Mouse (Mus musculus) C2C12 (cell line): ENCODE data around the gene Mthfsd. TPM values are rescaled to one million over a fixed set of nuclear protein-coding genes. Genes with fewer than 3 reads are reported as not detected.

Source experiments
- H3K27me3 ChIP-seq: one replicate; pipeline ENCODE4 v1.6.1; 2011; ENCODE audit not compliant: control insufficient read depth, insufficient read depth, insufficient read length
- H3K36me3 ChIP-seq: one replicate; pipeline ENCODE4 v1.6.1; 2011; ENCODE audit not compliant: control insufficient read depth, insufficient read depth
- H3K4me3 ChIP-seq: one replicate; pipeline ENCODE4 v1.5.1; 2011; ENCODE audit warnings: mild to moderate bottlenecking, control low read depth; ENCODE audit not compliant: poor library complexity, insufficient read depth, severe bottlenecking
- H3K79me2 ChIP-seq: one replicate; pipeline ENCODE4 v1.6.1; 2011; ENCODE audit not compliant: control insufficient read depth, insufficient read depth
- H3K79me3 ChIP-seq: one replicate; pipeline ENCODE4 v1.6.1; 2011; ENCODE audit warnings: low read depth, control low read depth
- H3ac ChIP-seq: one replicate; pipeline ENCODE3; 2011; ENCODE audit warnings: low read depth; ENCODE audit not compliant: control insufficient read depth, insufficient read length
- CEBPB ChIP-seq: IDR thresholded peaks from one replicate; pipeline ENCODE4 v1.6.1; 2011; ENCODE audit warnings: low read depth, mild to moderate bottlenecking, control low read depth, moderate library complexity
- CTCF ChIP-seq: IDR thresholded peaks from one replicate; pipeline ENCODE4 v1.5.1; 2011; ENCODE audit not compliant: control insufficient read depth, insufficient read depth, insufficient read length
- FOSL1 ChIP-seq: IDR thresholded peaks from one replicate; pipeline ENCODE4 v1.8.0; 2011; ENCODE audit warnings: mild to moderate bottlenecking, low read length; ENCODE audit not compliant: poor library complexity, insufficient read depth, severe bottlenecking
- MAX ChIP-seq: IDR thresholded peaks from one replicate; pipeline ENCODE4 v1.6.1; 2011; ENCODE audit warnings: mild to moderate bottlenecking, control low read depth
- MYOG ChIP-seq: IDR thresholded peaks from one replicate; pipeline ENCODE4 v1.6.1; 2011; ENCODE audit not compliant: control insufficient read depth, insufficient read length; ENCODE audit errors: extremely low read depth
- USF1 ChIP-seq: IDR thresholded peaks from one replicate; pipeline ENCODE4 v1.6.1; 2011; ENCODE audit warnings: low read depth, mild to moderate bottlenecking, control low read depth, moderate library complexity
- microRNA-seq: library from miRNA; unstranded; fragments of <30 nt; microRNA quantifications from one replicate; pipeline ENCODE4, GENCODE M21; 2019; ENCODE audit warnings: borderline microRNAs expressed
- polyA plus RNA-seq: library from polyadenylated mRNA; unstranded; fragments of >200 nt; fragmentation: generic; extraction: Trizol; gene quantifications from one replicate; pipeline ENCODE4 v1.2.1, GENCODE M21; 2012; ENCODE audit warnings: missing spikeins

The Mthfsd gene
- polyA plus RNA-seq, 1 experiment: 22.7 TPM

- Histone ChIP-seq H3K79me3 (no peaks in the 10 kb centered on the region), H3K4me3 (no peak overlapping the region), H3ac (no peak overlapping the region), H3K27me3 (peaks cover 84% of the 10 kb centered on the region), H3K79me2 (no peaks in the 10 kb centered on the region), H3K36me3 (no peaks in the 10 kb centered on the region)
- TF ChIP-seq CTCF: no peak
Observed at GRCm38 (mm10) chr8:121058081-121058480, 50.1 kb downstream of the Mthfsd start.

DNA sequence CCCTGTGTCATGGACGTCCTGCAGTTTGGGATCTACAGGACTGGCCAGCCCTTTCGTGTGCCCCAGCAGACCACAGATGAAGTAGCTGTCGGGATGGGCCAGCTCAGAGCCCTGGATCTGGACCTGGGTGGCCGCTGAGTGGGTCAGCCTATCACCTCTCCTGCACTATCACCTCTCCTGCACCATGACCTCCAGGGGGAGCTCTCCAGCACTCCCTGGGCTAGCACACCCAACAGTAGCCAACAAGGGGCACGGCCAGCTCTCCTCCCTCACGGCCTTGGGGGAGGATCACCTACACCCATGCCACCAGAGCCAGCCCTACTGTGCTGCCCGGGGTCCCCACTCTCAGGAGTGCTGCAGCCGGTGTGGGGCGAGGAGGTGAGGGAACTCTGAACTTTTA, 60.8 kb downstream of the Mthfsd start:
- Histone ChIP-seq H3K27me3 (peaks cover 30% of the 10 kb centered on the region), H3K36me3 (no peaks in the 10 kb centered on the region), H3K79me2 (no peaks in the 10 kb centered on the region), H3ac (no peak overlapping the region), H3K79me3 (no peaks in the 10 kb centered on the region), H3K4me3 (no peak overlapping the region)
- TF ChIP-seq USF1 (no peak), FOSL1 (no peak), CTCF (no peak)

- Histone ChIP-seq H3K79me3 (no peaks in the 10 kb centered on the region), H3K79me2 (no peaks in the 10 kb centered on the region), H3K4me3 (no peak overlapping the region), H3ac (no peak overlapping the region), H3K27me3 (peaks cover 43% of the 10 kb centered on the region), H3K36me3 (no peaks in the 10 kb centered on the region)
- no peak for TF ChIP-seq MAX
- TF ChIP-seq MYOG: no peak
- TF ChIP-seq CEBPB: no peak
- no peak for TF ChIP-seq FOSL1
Observed at GRCm38 (mm10) chr8:121043719-121044440, 64.3 kb downstream of the Mthfsd start.

Small RNAs within 50 kb of the gene (microRNA-seq; reads per million reads assigned to microRNA genes)
- gene Gm27530: not detected

Other genes with a start within 250 kb of the Mthfsd start
- gene Foxf1, start 24.0 kb downstream of the Mthfsd start, polyA plus RNA-seq: 0.04 TPM
- 22.9 TPM for gene Foxc2, start 7.8 kb upstream of the Mthfsd start, polyA plus RNA-seq
- gene Foxl1, start 19.5 kb upstream of the Mthfsd start, polyA plus RNA-seq: 6.1 TPM